Mouse (Mus musculus): Measurements from ENCODE around the gene Tmem170.

DNA sequence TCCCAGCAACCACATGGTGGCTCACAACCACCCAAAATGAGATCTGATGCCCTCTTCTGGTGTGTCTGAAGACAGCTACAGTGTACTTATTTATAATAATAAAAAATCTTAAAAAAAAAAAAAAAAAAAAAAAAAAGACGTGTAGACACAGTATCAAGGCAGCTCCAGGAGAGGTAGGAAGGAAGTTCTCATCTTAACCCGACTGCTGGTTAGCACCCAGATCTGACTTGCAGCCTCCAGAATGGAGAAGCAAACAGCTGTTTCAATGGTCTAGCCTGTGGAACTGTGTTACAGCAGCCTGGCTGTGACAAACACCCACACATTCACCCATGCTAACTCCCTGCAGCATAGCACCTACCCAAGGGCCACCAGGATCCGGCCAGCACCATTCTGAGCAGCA is 6.2 kb downstream of the Tmem170 start:
- TF ChIP-seq CTCF (IDR thresholded peaks at IDR 0.05; ENCODE audit: extremely low read depth, insufficient read depth, low read length) (no peak), POLR2A (IDR thresholded peaks at IDR 0.05; ENCODE audit: extremely low read depth, insufficient read depth, low read length) (no peak)

Measured in cortical plate, adult 2 months (tissue).